Mouse (Mus musculus) embryonic facial prominence, embryonic 13.5 days (tissue): Measurements from ENCODE around the gene Ikbke. TPM values are rescaled to one million over a fixed set of nuclear protein-coding genes. Genes with fewer than 3 reads are reported as not detected.
"Not testable (repeated sequence)": the region's sequence is repeated elsewhere in the genome, so short reads cannot be mapped to it uniquely, and the experiment has no call there.

Source experiments
- ATAC-seq: fragments of 200-750 bp; cut with Nextera tagmentation; 2 replicates; pipeline ENCODE4 v1.8.0; 2017; ENCODE audit warnings: low read depth; ENCODE audit not compliant: insufficient number of reproducible peaks, insufficient read depth, low FRiP score, low TSS enrichment
- H3K27ac ChIP-seq: fragments of 300-500 bp; sonication (generic); 2 replicates; pipeline ENCODE4 v1.5.1; 2015; ENCODE audit warnings: moderate library complexity, mild to moderate bottlenecking, inconsistent platforms
- H3K27me3 ChIP-seq: fragments of 300-500 bp; sonication (generic); 2 replicates; pipeline ENCODE4 v1.6.1; 2015; ENCODE audit warnings: mild to moderate bottlenecking, inconsistent platforms
- H3K36me3 ChIP-seq: fragments of 300-500 bp; sonication (generic); 2 replicates; pipeline ENCODE4 v1.6.1; 2015; ENCODE audit warnings: mild to moderate bottlenecking, inconsistent platforms
- H3K4me1 ChIP-seq: fragments of 300-500 bp; sonication (generic); 2 replicates; pipeline ENCODE4 v1.6.1; 2015; ENCODE audit warnings: inconsistent platforms
- H3K4me2 ChIP-seq: fragments of 300-500 bp; sonication (generic); 2 replicates; pipeline ENCODE4 v1.6.1; 2015; ENCODE audit warnings: moderate library complexity, mild to moderate bottlenecking, inconsistent platforms
- H3K4me3 ChIP-seq: fragments of 300-500 bp; sonication (generic); 2 replicates; pipeline ENCODE4 v1.5.1; 2015; ENCODE audit warnings: mild to moderate bottlenecking, inconsistent platforms
- H3K9ac ChIP-seq: fragments of 300-500 bp; sonication (generic); 2 replicates; pipeline ENCODE4 v1.6.1; 2015; ENCODE audit warnings: mild to moderate bottlenecking, inconsistent platforms
- H3K9me3 ChIP-seq: fragments of 300-500 bp; sonication (generic); 2 replicates; pipeline ENCODE4 v1.6.1; 2016; ENCODE audit warnings: inconsistent platforms
- WGBS: fragments of 180-500 bp; shearing (Covaris S2); methylation state at CpG from one replicate; pipeline ENCODE4 v1.1.7; 2015; ENCODE audit warnings: mixed read lengths; 5-methylcytosine and 5-hydroxymethylcytosine counted together
- polyA plus RNA-seq: library from polyadenylated mRNA; unstranded; fragments of >200 nt; fragmentation: Nextera tagmentation; extraction: Ambion mirVana; gene quantifications from 2 replicates; pipeline ENCODE4 v1.2.1, GENCODE M21; 2015

Gene Ikbke
- polyA plus RNA-seq, 1 experiment from 2014 or later: 2.7 TPM

DNA sequence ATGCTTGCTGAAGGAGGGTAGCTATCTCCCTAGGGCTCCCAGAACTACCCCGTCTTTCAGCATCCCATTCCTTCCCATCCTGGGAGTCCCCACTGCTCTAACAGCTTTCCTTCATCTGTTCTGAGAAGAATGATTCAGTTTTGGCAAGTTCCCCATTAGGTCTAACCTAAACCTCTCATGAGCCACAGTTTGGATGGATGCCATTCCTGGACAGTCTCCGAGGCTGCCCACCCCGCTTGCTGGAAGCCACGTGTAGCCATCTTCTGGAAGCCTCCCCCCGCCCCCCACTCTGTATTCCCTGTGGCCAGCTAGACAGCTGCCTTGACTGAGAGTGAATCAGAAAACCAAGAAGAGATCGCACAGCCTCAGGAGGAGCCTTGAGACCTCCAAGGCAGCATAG lies 22.1 kb downstream of the Ikbke start:
- no peak overlapping the region for H3K9ac ChIP-seq
- WGBS: 72% methylated on average over 6 of the region's 6 CpGs
- no peak overlapping the region for H3K4me2 ChIP-seq
- no peak for ATAC-seq
- H3K4me1 ChIP-seq: no peaks in the 10 kb centered on the region
- H3K36me3 ChIP-seq: no peaks in the 10 kb centered on the region
- H3K27me3 ChIP-seq: peaks cover 4% of the 10 kb centered on the region; the same call in 1 of the 2 replicates
- no peaks in the 10 kb centered on the region for H3K9me3 ChIP-seq
- H3K27ac ChIP-seq: no peak overlapping the region
- H3K4me3 ChIP-seq: no peak overlapping the region

GRCm38 (mm10) chr1:131252516-131253250 lies 26.7 kb downstream of the Ikbke start:
- H3K4me1 ChIP-seq, H3K27ac ChIP-seq, H3K4me2 ChIP-seq, H3K9ac ChIP-seq, ATAC-seq, H3K36me3 ChIP-seq, H3K9me3 ChIP-seq, H3K4me3 ChIP-seq: not testable (repeated sequence)
- H3K27me3 ChIP-seq: peaks cover 16% of the 10 kb centered on the region; the same call in 1 of the 2 replicates
- 81% methylated on average over 7 of the region's 7 CpGs for WGBS

DNA sequence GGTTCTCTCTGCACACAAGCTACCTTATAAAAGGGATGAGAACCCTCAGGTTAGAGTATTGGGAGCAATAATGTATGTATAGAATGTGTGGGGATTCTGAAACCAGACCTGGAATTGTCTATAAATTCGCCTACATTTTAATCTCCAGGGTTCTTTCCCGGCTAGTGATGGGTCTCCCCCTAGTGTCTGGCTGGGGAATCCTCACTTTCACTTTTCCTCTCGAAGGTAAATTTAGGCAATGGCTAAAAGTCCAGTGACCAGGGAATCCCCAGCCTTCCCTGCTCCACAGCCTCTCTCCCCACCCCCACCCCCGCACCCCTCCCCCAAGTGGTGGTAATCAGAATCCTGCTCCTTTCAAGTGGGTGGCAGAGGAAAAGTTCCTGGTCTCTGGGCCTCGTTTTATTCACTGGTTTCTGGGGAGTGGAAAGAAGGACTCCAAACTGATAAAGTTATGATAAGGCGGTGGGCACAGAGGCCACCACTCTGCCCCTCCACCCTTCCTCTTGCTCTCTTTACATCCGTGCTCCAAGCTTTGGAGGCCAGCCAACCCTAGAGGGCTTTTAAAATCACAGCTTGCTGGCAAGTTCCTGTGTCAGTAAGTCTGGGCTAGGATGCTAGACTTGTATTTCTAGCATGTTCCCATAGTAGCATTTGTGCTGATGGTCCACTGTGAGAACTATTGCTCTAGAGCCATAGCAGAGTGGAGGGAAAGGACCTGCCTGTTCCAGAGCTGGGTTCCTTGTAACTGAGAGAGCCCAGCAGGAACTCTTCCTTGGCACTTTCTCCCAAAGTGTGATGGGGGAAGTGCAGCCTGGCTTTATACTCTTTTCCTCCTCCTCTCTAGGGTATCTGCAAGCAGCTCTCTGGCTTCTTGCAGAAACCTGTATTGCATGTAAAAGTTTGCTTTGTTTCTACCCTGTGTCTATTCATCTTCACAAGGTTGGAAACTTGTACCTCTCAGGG lies 32.7 kb downstream of the Ikbke start:
- no peaks in the 10 kb centered on the region for H3K9me3 ChIP-seq
- no peak for ATAC-seq
- H3K4me2 ChIP-seq: peak overlapping the region; percentile 95
- 11% methylated on average over 7 of the region's 7 CpGs for WGBS
- H3K27me3 ChIP-seq: peaks cover 65% of the 10 kb centered on the region
- peaks cover 24% of the 10 kb centered on the region for H3K4me1 ChIP-seq
- H3K9ac ChIP-seq: 0 out of 2 replicates have a peak overlapping the region, but pooled peaks have one; percentile 33
- H3K27ac ChIP-seq: no peak overlapping the region
- no peaks in the 10 kb centered on the region for H3K36me3 ChIP-seq
- no peak overlapping the region for H3K4me3 ChIP-seq

- H3K9ac ChIP-seq: no peak overlapping the region
Observed at GRCm38 (mm10) chr1:131245926-131246325, 33.5 kb downstream of the Ikbke start.

DNA sequence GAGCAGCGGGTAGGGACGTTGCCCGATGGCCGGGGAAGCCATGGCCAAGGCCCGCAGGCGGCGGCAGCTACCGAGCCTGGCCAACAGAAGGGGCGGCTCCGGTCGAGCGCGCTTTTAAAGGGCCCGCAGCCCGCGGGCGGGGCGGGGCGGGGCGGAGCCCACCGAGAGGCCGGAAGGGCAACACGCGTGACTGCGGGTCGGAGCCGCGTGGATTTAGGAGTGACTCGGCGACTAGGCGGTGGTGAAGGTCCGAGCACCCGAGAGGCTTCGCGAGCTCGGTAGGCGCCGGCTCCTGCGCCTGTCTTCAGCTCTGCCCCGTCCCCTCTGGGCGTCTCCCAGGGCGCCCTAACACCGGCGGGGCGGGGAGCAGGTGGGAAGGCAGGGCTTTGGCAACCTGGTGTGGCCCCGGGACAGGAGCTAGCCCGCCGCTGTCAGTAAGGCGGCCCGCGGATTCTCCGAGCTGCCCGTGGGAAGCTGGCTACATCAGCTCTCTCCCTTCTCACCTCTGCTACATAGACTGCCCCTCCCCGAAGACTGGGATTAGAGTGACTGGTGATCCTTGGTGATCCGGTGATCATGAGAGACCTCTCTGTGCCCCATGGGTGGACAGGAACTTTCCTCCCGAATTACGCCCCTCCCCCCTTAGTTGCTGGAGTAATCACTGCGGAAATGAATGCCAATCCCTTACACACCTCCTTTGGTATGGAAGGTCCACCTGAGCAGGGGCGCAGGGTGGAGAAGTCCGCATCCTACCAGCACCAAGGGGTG lies 34.1 kb downstream of the Ikbke start, which contains the start of gene Rassf5:
Gene Rassf5, minus strand, starts transcription at position 170 of the 768 bp plus-strand sequence.
- no peak for ATAC-seq
- H3K9ac ChIP-seq: peak within 1 kb of the TSS; percentile 68
- WGBS: 1% methylated on average over 60 of the region's 60 CpGs
- peak within 1 kb of the TSS; percentile 54 for H3K4me3 ChIP-seq
- H3K27me3 ChIP-seq: peaks cover 77% of the 10 kb centered on the region
- no peaks in the 10 kb centered on the region for H3K36me3 ChIP-seq
- H3K4me2 ChIP-seq: peak within 1 kb of the TSS; percentile 95
- no peaks in the 10 kb centered on the region for H3K9me3 ChIP-seq
- no peak within 1 kb of the TSS for H3K27ac ChIP-seq
- H3K4me1 ChIP-seq: peaks cover 24% of the 10 kb centered on the region

More at GRCm38 (mm10) chr1:131245926-131246325, 33.5 kb downstream of the Ikbke start:
- no peak for ATAC-seq
- 7% methylated on average over 9 of the region's 9 CpGs for WGBS
- peak overlapping the region; percentile 95 for H3K4me2 ChIP-seq
- peaks cover 71% of the 10 kb centered on the region for H3K27me3 ChIP-seq
- no peak overlapping the region for H3K27ac ChIP-seq
- H3K4me1 ChIP-seq: peaks cover 24% of the 10 kb centered on the region
- H3K4me3 ChIP-seq: peak overlapping the region; percentile 54
- H3K9me3 ChIP-seq: no peaks in the 10 kb centered on the region
- H3K36me3 ChIP-seq: no peaks in the 10 kb centered on the region

- peak overlapping the region; percentile 68 for H3K9ac ChIP-seq
- H3K4me3 ChIP-seq: peak overlapping the region; percentile 54
- H3K4me1 ChIP-seq: peaks cover 24% of the 10 kb centered on the region
- no peak overlapping the region for H3K27ac ChIP-seq
- peaks cover 84% of the 10 kb centered on the region for H3K27me3 ChIP-seq
- WGBS: under 1% methylated on average over 53 of the region's 57 CpGs
- peak overlapping the region; percentile 95 for H3K4me2 ChIP-seq
- H3K9me3 ChIP-seq: no peaks in the 10 kb centered on the region
- no peak for ATAC-seq
- no peaks in the 10 kb centered on the region for H3K36me3 ChIP-seq
Observed at GRCm38 (mm10) chr1:131244536-131245088, 34.8 kb downstream of the Ikbke start.

- WGBS: 54% methylated on average over 6 of the region's 6 CpGs
- Histone ChIP-seq H3K9me3 (no peaks in the 10 kb centered on the region), H3K4me1 (peaks cover 24% of the 10 kb centered on the region), H3K9ac (no peak overlapping the region), H3K4me2 (no peak overlapping the region), H3K36me3 (no peaks in the 10 kb centered on the region), H3K27me3 (peaks cover 72% of the 10 kb centered on the region), H3K27ac (no peak overlapping the region), H3K4me3 (no peak overlapping the region)
- no peak for ATAC-seq
Observed at GRCm38 (mm10) chr1:131242956-131243355, 36.5 kb downstream of the Ikbke start.

GRCm38 (mm10) chr1:131239576-131240193 lies 39.7 kb downstream of the Ikbke start:
- Histone ChIP-seq H3K4me1 (peaks cover 25% of the 10 kb centered on the region), H3K9me3 (no peaks in the 10 kb centered on the region), H3K4me3 (no peak overlapping the region), H3K36me3 (no peaks in the 10 kb centered on the region), H3K4me2 (no peak overlapping the region), H3K27me3 (peaks cover 51% of the 10 kb centered on the region), H3K9ac (no peak overlapping the region), H3K27ac (no peak overlapping the region)
- 63% methylated on average over 12 of the region's 12 CpGs for WGBS
- no peak for ATAC-seq

GRCm38 (mm10) chr1:131238931-131239381 lies 40.5 kb downstream of the Ikbke start:
- no peak overlapping the region for H3K4me3 ChIP-seq
- peaks cover 44% of the 10 kb centered on the region for H3K27me3 ChIP-seq
- no peak overlapping the region for H3K4me2 ChIP-seq
- ATAC-seq: no peak
- no peaks in the 10 kb centered on the region for H3K36me3 ChIP-seq
- H3K4me1 ChIP-seq: peaks cover 21% of the 10 kb centered on the region
- 68% methylated on average over 8 of the region's 8 CpGs for WGBS
- H3K9me3 ChIP-seq: no peaks in the 10 kb centered on the region
- H3K9ac ChIP-seq: no peak overlapping the region
- no peak overlapping the region for H3K27ac ChIP-seq

DNA sequence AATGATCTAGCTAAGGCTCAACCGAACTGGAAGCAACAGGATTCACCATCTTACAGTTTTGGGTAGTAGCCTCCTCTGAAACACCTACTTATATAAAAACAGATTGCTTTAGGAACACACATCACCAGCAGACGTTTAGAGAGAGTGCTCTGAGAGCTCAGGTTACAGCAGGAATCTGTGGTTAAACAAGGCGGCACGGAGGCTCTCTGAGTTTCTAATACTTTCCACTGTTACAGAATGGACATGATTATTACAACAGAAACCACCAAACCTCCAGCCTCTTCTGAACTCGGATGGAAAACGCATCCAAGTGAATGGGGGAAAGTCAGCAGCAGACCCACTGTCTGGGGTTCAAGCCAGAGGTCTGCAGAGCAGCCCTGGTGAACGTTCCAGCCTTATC lies 43.3 kb downstream of the Ikbke start:
- Histone ChIP-seq H3K27ac (peak overlapping the region; percentile 17), H3K36me3 (no peaks in the 10 kb centered on the region), H3K9ac (no peak overlapping the region), H3K4me3 (no peak overlapping the region), H3K4me2 (no peak overlapping the region), H3K27me3 (peaks cover 19% of the 10 kb centered on the region), H3K4me1 (peaks cover 23% of the 10 kb centered on the region), H3K9me3 (no peaks in the 10 kb centered on the region)
- ATAC-seq: no peak; the same call in 1 of the 2 replicates
- whole genome bisulfite sequencing: 22% methylated on average over 7 of the region's 7 CpGs
